ENCODE assay signal across 22 mouse cellular contexts in the genomic region with DNA sequence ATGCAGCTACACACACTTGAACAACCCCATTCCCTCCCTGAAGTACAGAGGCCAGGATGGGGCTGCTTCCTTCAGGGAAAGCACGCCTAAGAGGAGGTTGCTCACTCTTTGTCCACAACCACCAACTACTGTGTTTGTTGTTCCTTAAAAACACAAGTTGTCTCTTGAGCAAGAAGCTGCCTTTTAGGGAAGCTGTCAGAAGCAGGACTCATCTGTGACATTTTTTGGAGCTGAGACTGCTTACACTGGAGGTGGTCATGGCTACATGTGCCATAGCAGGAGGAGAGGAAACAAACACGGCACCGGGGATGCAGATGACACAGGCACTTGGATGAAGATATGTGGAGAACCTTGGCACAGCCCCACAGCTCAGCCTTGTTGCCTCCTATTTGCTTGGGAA.
"Had no signal": no experiment of that assay in that cellular context is flagged by ENCODE, and none has a peak within 500 bp of the region (broad histone marks: within the 10 kb centered on the region; RNA-seq: fewer than 3 reads in every experiment).

No protein-coding gene starts in this region.

- H3K4me2 ChIP-seq: heart, embryonic 12.5 days; hindbrain, embryonic 13.5 days; hindbrain, embryonic 15.5 days; limb, embryonic 13.5 days; limb, embryonic 15.5 days had no signal

- DNase-seq: forebrain, postnatal 0 days; gastrocnemius, postnatal 14 days; gastrocnemius, postnatal 36 days; heart, adult 18-20 months; heart, postnatal 10 days; heart, postnatal 36 days; kidney, adult 11 months; kidney, adult 2 months; kidney, postnatal 10 days; kidney, postnatal 25 days; kidney, postnatal 4 days; left cerebral cortex, postnatal 4 days had no signal

- H3K27ac ChIP-seq: heart, embryonic 10.5 days; hindbrain, embryonic 13.5 days; hindbrain, embryonic 15.5 days; hindbrain, postnatal 0 days; layer of hippocampus, adult 2 months; left cerebral cortex, adult 2 months; limb, embryonic 13.5 days; limb, embryonic 15.5 days had no signal

- H3K9me3 ChIP-seq: hindbrain, embryonic 13.5 days; hindbrain, embryonic 15.5 days; limb, embryonic 15.5 days had no signal

- H3K27me3 ChIP-seq: hindbrain, embryonic 15.5 days had no signal

- H3K4me3 ChIP-seq: heart, embryonic 10.5 days; heart, embryonic 12.5 days; hindbrain, embryonic 13.5 days; hindbrain, embryonic 15.5 days; layer of hippocampus, adult 2 months; left cerebral cortex, adult 2 months; limb, embryonic 13.5 days; limb, embryonic 15.5 days had no signal

- ATAC-seq: forebrain, postnatal 0 days; hindbrain, postnatal 0 days; intestine, embryonic 16.5 days had no signal

- H3K36me3 ChIP-seq: heart, embryonic 10.5 days; heart, embryonic 12.5 days; hindbrain, embryonic 13.5 days; hindbrain, embryonic 15.5 days; limb, embryonic 13.5 days; limb, embryonic 15.5 days had no signal

- H3K9ac ChIP-seq: forebrain, postnatal 0 days; heart, embryonic 12.5 days; hindbrain, embryonic 13.5 days; hindbrain, embryonic 15.5 days; limb, embryonic 13.5 days; limb, embryonic 15.5 days had no signal
